Mouse (Mus musculus) naive thymus-derived CD4-positive, alpha-beta T cell, adult 2 months (primary cell): Measurements from ENCODE around the gene Zfp618.

ENCODE experiments used
- DNase-seq: peaks from one replicate; pipeline ENCODE4 v3.0.0-alpha.2; 2011; ENCODE audit warnings: low read depth

Gene Zfp618

GRCm38 (mm10) chr4:63031240-63031639 lies 65.9 kb downstream of the Zfp618 start:
- DNase-seq: no peak

- DNase-seq: no peak
Measured at GRCm38 (mm10) chr4:63032581-63033006, 67.2 kb downstream of the Zfp618 start.

- no peak for DNase-seq
Measured at GRCm38 (mm10) chr4:63033724-63034123, 68.4 kb downstream of the Zfp618 start.

DNA sequence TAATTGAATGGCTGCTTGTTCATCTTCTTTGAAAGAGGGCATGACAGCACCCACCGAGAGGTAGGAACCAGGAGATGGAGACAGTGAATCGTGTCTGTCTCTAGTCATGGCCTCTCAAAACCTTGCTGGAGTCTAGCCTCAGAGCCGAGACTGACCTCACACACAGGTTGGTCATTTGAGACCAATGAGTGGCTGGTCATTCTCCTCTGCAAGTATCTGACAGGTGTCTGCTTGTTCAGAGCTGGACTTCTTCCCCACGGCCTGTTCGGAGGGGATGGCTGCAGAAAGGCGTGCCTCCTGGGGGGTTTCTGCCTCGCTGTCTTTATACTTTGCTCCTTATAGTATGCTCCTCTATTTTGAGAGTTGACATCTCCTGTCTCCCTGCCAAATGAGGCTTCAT lies 70.6 kb downstream of the Zfp618 start:
- DNase-seq: no peak

DNA sequence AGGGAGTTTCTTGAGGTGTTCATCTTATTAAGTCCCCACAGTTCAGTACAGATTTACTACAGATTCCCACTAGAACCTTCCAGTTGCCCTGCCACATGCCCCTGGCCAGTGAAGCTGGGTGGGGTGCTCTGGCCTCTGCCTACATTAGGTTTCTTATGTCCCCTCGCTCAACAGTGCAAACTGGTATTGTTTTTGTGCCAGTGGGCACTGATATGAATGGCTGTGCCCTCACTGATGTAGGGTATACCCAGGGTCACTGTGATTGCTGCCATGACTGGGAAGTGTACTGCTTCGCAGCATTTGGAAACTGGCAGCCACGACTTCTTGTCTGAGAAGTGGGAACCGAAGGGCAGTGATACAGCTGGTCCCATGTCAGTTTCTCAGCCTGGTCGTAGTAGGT lies 71.4 kb downstream of the Zfp618 start:
- DNase-seq: no peak

DNA sequence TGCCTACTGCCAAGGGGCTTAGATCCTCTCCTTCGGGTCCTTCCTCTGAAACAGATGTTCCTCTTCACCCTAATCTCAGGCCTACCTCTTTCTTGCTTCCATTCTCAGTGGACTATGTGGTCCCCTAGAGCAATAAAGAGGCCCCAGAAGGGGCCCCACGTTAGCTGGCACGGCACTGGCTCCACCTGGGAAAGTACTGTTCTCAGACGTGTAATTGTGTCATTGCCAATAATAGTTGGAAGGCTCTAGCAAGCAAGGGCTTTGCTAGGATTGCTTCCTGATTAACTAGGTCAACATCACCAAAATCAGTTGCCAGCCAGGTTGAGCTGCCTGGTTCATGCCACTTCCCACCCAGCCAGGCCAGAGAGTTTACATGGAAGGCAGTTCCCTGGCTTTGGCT lies 72.2 kb downstream of the Zfp618 start:
- no peak for DNase-seq

- DNase-seq: no peak
Measured at GRCm38 (mm10) chr4:63038265-63038664, 72.9 kb downstream of the Zfp618 start.

DNA sequence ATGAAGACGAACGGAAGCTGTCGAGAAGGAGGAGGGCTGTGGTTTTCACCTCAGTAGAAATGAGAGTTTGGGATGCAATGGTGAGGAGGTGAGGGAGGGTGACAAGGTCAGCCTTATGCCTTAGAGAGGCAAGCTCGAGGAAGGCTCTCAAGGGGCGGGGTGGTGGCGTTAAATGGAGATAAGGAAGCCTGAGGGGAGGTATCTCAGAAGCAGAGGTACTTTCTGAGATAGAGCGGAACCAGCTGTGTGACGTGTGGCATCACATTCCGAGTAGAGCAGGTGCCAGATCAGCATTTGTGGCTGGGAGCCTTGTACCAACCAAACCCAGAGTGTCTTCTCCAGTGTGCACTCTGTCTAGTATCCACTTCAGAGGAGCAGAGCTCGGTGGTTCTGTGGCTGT lies 73.6 kb downstream of the Zfp618 start:
- DNase-seq: no peak

DNA sequence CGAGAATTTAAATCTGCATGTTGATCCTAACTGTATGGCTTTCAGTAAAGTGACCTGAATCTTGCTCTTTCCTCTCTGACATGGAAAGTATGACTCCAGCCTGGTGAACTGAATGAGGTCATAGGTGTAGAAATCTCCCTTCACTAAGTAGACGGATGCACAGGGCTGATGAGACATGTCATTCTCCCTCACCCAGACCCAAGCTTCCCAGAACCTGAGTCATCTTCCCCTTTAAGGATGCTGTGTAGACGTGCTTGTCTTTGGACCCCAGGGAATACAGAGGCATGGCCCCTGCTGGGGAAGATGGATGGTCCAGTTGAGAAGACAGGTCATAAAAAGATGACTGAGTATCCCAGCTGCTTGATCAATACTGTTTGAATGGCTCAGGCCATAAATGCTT lies 83.2 kb downstream of the Zfp618 start:
- DNase-seq: no peak

GRCm38 (mm10) chr4:63049596-63050318 lies 84.4 kb downstream of the Zfp618 start:
- peak; percentile 49 for DNase-seq

GRCm38 (mm10) chr4:63050319-63050676 lies 84.9 kb downstream of the Zfp618 start:
- DNase-seq: peak; percentile 26

DNA sequence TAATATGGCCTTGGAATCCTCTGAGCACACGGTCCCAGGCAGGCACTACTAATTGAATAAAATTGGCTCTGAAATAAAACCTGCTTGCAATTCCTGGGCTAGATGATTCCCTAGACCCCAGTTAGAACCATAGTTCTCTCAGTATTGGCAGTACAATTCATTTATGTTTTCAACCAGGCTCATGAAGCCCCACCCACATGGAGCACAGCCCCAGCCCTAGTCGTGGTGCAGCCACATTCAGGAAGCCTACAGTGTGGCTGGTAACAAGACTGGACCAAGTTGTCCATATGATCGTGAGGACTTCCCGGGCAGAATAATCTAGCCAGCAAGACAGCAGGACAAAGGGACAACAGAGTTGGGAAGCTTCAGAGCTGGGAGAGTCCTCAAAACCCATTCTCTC lies 85.6 kb downstream of the Zfp618 start:
- DNase-seq: peak; percentile 26

GRCm38 (mm10) chr4:63051940-63052661 lies 86.7 kb downstream of the Zfp618 start:
- peak; percentile 55 for DNase-seq

GRCm38 (mm10) chr4:63052662-63053033 lies 87.3 kb downstream of the Zfp618 start:
- DNase-seq: peak; percentile 24

DNA sequence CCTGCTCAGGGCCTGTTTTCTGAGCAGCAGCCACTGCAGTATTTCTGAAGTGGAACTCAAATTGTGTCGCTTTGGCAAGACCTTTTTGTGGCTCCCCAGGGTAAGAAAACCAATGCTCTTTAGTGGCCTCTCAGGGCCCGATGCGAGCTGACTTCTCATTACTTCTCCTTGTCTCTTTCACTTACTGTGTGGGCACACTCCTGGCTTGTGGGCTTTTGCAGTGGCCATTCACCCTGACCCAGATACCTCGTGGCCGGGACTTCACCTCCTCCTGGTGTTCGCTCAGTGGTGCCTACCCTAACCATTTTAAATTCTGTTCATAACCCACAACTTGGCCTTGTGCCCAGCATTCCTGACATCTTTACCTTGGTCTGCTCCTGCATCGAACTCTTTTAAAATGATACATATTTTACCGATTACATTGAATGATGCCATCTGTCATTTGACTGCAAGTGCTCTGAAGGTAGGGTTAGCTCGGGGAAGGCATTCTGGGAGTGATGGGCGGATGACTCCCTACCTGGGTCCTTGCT lies 89.9 kb downstream of the Zfp618 start:
- no peak for DNase-seq

DNA sequence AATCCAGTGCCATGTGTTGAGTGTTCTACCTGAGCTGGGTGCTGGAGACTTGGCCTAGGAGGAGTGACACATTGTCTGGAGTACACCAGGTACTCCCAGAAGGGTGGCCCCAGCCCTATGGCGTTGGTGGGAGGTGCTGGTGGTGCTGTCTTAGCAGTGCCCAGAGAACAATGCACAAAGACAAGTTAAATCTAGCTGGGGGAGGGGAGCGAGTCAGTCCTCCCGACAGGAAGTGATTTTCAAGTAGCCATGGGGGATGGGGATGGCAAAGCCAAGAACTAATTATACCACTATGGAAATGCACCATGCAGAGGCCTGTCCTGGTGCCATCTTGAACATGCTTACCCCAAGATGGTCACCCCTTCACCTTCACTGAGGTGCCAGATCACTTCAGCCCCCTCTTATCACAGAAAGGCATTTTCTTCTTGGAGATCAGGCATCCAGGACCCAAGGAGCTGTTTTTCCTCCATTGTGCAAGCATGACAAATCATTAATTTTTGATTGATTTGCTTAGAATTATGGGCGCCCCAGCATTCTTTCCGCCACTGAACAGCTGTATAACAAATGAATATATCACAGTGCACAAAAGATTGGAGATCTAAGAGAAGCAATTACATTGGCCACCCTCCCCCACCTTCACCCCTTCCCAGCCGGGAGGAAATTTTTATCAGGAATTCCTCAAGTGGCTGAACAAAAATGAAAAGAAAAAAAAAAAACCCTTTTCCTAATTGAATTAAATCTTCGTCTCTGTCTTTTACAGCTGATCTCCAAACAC lies 91.5 kb downstream of the Zfp618 start:
- peak; percentile 14 for DNase-seq

GRCm38 (mm10) chr4:63057581-63057980 lies 92.2 kb downstream of the Zfp618 start:
- no peak for DNase-seq

DNA sequence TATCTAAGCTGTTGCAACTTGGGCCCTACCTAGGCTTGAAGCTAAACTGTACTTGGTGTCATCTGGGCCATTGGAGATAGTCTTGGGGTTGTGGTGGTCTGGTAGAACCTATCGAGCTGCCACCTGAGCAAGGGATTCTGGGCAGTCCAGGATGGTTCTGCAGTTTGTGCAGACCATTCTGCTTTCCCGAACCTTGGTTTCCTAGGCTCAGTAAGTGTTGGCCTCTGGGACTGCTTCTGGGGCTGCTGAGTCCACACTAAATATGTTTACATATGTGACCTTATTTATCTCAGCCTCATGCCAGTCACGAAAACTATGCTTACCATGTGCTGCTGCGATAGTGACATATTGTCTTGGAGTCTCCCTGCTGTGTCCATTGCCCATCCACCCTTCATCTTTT lies 93.3 kb downstream of the Zfp618 start:
- no peak for DNase-seq

DNA sequence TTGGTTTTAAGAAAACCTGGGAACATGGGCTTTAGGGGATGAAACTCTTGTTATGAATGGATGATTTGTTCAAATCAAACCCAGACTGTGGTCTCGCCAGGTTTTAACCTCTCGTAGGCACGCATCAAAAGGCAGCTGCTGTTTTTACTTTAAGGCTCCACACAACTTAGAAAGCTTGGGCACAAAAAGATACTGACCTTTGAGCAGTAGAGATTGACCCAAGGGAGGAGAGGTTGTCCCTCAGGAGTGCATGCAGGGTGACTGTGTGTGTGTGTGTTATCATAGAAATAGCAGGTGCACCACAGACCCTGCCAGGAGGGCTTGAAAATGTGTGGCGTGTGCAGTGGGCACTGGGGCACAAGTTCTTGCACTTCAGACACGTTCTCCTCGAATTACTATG lies 95.0 kb downstream of the Zfp618 start:
- DNase-seq: no peak

DNA sequence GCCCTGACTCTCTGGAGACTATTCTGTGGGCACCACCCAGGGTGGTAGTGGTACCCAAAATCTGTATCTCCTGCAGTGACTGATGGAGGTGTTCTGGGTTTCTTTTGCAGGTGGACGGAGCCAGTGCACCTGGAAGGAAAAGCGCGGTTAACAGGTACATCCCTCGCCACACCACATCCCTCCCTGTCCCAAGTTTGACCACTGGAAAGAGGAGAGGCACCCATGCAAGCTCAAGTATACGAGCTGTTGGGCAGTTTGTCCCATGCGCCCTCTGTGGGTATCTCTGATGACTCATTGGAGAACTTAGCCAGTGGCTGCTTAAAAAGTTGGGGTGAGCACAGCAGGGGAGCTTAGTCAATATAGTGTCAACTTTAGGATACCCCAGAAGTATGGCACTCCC lies 96.0 kb downstream of the Zfp618 start:
- DNase-seq: no peak

DNA sequence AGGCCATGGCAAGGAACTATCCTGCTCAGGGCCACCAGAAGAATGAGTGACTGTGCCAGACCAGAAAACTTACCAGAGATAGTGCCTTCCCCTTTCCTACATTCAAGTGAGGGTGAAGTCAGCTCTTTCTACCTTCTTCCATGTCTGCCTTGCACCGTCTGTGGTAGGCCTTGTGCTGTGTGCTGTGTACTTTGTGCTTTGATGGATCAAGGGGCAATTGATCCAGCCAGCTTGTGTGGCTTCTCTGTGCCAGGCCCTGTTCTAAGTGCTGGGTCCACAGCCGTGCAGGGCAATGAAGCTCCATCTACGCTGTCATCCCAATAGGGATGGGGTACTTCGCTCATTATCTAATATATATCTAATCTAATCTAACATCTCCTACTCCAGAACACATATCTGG lies 98.0 kb downstream of the Zfp618 start:
- no peak for DNase-seq

GRCm38 (mm10) chr4:63064911-63065310 lies 99.5 kb downstream of the Zfp618 start:
- DNase-seq: no peak

GRCm38 (mm10) chr4:63066796-63067195 lies 101.4 kb downstream of the Zfp618 start:
- DNase-seq: no peak
